Mouse (Mus musculus) thymus, adult 2 months (tissue): ENCODE results near the gene Rbfox3. TPM values are rescaled to one million over a fixed set of nuclear protein-coding genes. Genes with fewer than 3 reads are reported as not detected.

Experiments
- DNase-seq: peaks from one replicate; pipeline ENCODE4 v3.0.0; 2021
- H3K27ac ChIP-seq: fragments of 200-500 bp; 2 replicates; pipeline ENCODE4 v1.5.1; 2012; ENCODE audit warnings: low read length, control low read depth; ENCODE audit not compliant: control insufficient read depth, insufficient read depth
- H3K27me3 ChIP-seq: fragments of 200-500 bp; 2 replicates; pipeline ENCODE4 v1.6.1; 2012; ENCODE audit warnings: mild to moderate bottlenecking, low read length, moderate library complexity, mixed read lengths; ENCODE audit not compliant: control insufficient read depth, insufficient read depth
- H3K36me3 ChIP-seq: fragments of 200-500 bp; 2 replicates; pipeline ENCODE4 v1.6.1; 2012; ENCODE audit warnings: mild to moderate bottlenecking, low read length, moderate library complexity; ENCODE audit not compliant: control insufficient read depth, insufficient read depth
- H3K4me1 ChIP-seq: fragments of 200-500 bp; replicated peaks from 2 replicates; pipeline ENCODE4 v1.6.1; 2012; ENCODE audit warnings: low read length; ENCODE audit not compliant: control insufficient read depth, insufficient read depth
- H3K4me3 ChIP-seq: fragments of 200-500 bp; 2 replicates; pipeline ENCODE4 v1.5.1; 2012; ENCODE audit warnings: mild to moderate bottlenecking, low read length, control low read depth, moderate library complexity; ENCODE audit not compliant: control insufficient read depth, insufficient read depth
- CTCF ChIP-seq: fragments of 200-500 bp; IDR thresholded peaks from 2 replicates; pipeline ENCODE4 v1.5.1; 2012; ENCODE audit warnings: mild to moderate bottlenecking, control low read depth, low read length, moderate library complexity, borderline replicate concordance; ENCODE audit not compliant: control insufficient read depth, poor library complexity, insufficient read depth; ENCODE audit errors: extremely low read depth
- POLR2A ChIP-seq: fragments of 200-500 bp; IDR thresholded peaks from 2 replicates; pipeline ENCODE4 v1.6.1; 2012; ENCODE audit warnings: mild to moderate bottlenecking, low read length, control low read depth, moderate library complexity; ENCODE audit not compliant: control insufficient read depth, poor library complexity, insufficient read depth; ENCODE audit errors: extremely low read depth
- WGBS: fragments of 180-500 bp; shearing (Covaris S2); methylation state at CpG from one replicate; pipeline ENCODE4 v1.1.7; 2018; 5-methylcytosine and 5-hydroxymethylcytosine counted together
- polyA plus RNA-seq: library from polyadenylated mRNA; depleted of rRNA; stranded (reverse); fragments of >200 nt; gene quantifications from 2 replicates; pipeline ENCODE4 v1.2.3, GENCODE M21; 2012

The Rbfox3 gene
- polyA plus RNA-seq, 1 experiment: 0.50 TPM

DNA sequence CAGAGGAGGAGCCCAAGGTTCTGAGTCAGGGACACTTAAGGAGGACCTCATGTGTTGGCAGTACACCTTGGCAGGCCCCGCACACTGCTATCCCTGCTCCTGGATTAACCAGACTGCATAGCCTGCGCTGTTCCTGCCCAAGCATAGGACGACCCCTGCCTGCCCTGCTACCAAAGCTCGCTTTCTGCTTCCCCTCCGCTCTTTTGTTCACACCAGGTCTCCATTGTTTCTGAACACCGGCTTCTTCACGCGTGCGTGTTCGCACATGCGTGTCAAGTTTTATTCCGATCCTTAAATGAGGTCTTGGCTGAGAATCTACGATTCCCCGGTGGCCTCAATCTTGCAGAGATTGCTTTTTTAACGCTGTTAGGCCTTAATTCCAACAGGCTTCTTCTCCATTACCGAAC is 20.4 kb downstream of the Rbfox3 start:
- no peaks in the 10 kb centered on the region for H3K27me3 ChIP-seq
- no peak for DNase-seq
- H3K4me3 ChIP-seq: no peak overlapping the region
- TF ChIP-seq POLR2A (no peak), CTCF (no peak)
- no peak overlapping the region for H3K27ac ChIP-seq
- no peaks in the 10 kb centered on the region for H3K36me3 ChIP-seq
- WGBS: 88% methylated on average over 16 of the region's 16 CpGs
- no peaks in the 10 kb centered on the region for H3K4me1 ChIP-seq

DNA sequence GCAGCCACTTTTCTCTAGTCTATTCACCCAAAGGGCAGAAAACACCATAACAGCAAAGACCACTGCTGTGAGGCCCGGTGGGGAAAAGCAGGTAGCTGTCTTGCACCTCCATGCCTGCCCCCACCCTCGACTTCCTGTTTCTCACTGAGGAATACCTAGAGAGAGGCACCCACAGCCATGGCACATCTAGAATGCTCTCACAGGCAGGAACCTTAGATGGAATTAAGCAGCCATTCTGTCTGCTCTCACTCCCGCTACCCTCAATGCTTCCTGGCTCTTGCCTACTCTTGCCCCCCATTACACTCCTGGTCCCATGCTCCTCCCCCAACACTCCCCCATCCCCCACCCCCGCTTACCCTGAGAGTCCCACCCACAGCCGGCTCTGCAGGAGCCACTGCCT is 20.9 kb downstream of the Rbfox3 start:
- 46% methylated on average over 5 of the region's 5 CpGs for WGBS
- H3K4me3 ChIP-seq: no peak overlapping the region

GRCm38 (mm10) chr11:118889500-118889899 is 21.9 kb downstream of the Rbfox3 start:
- TF ChIP-seq POLR2A: no peak
- no peak for TF ChIP-seq CTCF
- no peaks in the 10 kb centered on the region for H3K36me3 ChIP-seq
- H3K4me1 ChIP-seq: no peaks in the 10 kb centered on the region
- no peak overlapping the region for H3K4me3 ChIP-seq
- 81% methylated on average over 4 of the region's 4 CpGs for WGBS
- H3K27me3 ChIP-seq: no peaks in the 10 kb centered on the region
- no peak overlapping the region for H3K27ac ChIP-seq
- DNase-seq: no peak

More for the DNA sequence above, 20.9 kb downstream of the Rbfox3 start:
- no peak for DNase-seq
- Histone ChIP-seq H3K36me3 (no peaks in the 10 kb centered on the region), H3K27ac (no peak overlapping the region), H3K4me1 (no peaks in the 10 kb centered on the region), H3K27me3 (no peaks in the 10 kb centered on the region)
- no peak for TF ChIP-seq POLR2A
- no peak for TF ChIP-seq CTCF

GRCm38 (mm10) chr11:118888426-118888825 is 23.0 kb downstream of the Rbfox3 start:
- Histone ChIP-seq H3K4me3 (no peak overlapping the region), H3K27ac (no peak overlapping the region), H3K36me3 (no peaks in the 10 kb centered on the region), H3K4me1 (no peaks in the 10 kb centered on the region), H3K27me3 (no peaks in the 10 kb centered on the region)
- 80% methylated on average over 8 of the region's 8 CpGs for WGBS
- no peak for DNase-seq
- TF ChIP-seq CTCF (no peak), POLR2A (no peak)

DNA sequence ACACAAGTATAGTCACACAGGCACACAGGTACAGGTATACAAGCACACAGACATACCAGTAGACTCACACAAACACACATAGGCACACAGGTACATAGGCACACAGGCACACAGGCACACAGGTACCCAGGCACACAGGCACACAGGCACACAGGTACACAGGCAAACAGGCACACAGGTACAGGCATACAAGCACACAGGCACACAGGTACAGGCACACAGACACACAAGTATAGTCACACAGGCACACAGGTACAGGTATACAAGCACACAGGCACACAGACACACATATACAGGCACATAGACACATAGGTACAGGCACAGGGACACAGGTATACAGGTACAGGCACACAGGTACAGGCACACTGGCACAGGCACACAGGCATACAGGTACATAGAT is 24.2 kb downstream of the Rbfox3 start:
- DNase-seq: no peak
- TF ChIP-seq POLR2A: no peak
- TF ChIP-seq CTCF: no peak
- Histone ChIP-seq H3K4me3 (no peak overlapping the region), H3K4me1 (no peaks in the 10 kb centered on the region), H3K36me3 (no peaks in the 10 kb centered on the region), H3K27ac (no peak overlapping the region), H3K27me3 (no peaks in the 10 kb centered on the region)

DNA sequence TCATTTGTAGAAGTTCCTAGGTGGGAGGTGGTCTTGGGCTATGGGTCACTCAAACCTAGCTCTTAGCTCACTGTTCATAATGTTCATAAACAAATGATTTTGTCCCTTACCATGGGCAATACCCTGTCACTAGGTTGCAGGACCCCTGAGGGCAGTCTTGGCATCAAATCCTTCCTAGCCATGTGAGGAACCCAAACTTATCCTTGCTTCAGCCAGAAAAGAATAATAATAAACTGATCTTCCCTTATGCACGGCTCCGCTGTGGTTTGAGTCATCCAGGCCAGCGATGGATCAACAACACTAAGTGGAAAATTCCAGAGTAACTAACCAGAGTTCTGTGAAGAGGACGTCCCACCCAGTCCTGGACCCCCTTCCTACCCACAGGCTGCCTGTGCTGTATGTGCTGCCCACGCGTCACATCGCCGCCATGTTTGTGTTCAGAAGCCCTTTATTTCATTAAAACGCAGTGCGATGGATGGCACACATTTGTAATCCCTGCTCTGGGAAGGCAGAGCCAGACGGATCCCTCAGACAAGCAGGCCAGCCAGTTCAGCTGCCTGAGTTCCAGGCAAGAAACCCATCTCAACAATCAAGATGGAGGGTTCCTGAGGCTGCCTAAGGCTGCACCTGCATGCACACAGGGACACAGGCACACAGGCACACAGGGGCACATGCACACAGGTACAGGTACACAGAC is 25.0 kb downstream of the Rbfox3 start:
- no peak for DNase-seq
- H3K36me3 ChIP-seq: no peaks in the 10 kb centered on the region
- H3K4me1 ChIP-seq: no peaks in the 10 kb centered on the region
- no peak overlapping the region for H3K27ac ChIP-seq
- H3K4me3 ChIP-seq: no peak overlapping the region
- no peaks in the 10 kb centered on the region for H3K27me3 ChIP-seq
- WGBS: 96% methylated on average over 11 of the region's 11 CpGs
- TF ChIP-seq POLR2A (no peak), CTCF (no peak)

DNA sequence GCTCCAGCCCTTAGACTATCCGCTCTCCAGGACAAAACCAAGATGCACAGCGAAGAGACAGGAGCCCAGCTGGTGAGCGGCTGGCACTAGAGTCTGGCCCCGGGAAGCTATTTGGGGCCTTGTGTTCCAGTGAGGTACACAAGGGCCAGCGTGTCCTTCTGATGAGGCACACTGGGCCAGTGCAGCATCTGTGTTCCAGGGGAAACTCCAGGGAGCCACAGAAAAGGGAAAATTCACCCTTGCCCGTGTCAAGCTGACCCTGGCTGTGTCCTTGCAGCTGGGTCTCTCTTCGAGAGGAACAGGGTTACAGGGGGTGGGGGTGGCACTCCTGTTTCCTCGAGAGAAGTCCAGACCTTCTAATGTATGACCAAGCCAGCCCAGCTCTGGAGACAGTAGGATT is 25.8 kb downstream of the Rbfox3 start:
- TF ChIP-seq CTCF (no peak), POLR2A (no peak)
- H3K4me1 ChIP-seq: no peaks in the 10 kb centered on the region
- no peaks in the 10 kb centered on the region for H3K36me3 ChIP-seq
- WGBS: 80% methylated on average over 8 of the region's 8 CpGs
- no peak for DNase-seq
- no peak overlapping the region for H3K4me3 ChIP-seq
- H3K27ac ChIP-seq: no peak overlapping the region
- no peaks in the 10 kb centered on the region for H3K27me3 ChIP-seq
